Mouse (Mus musculus): ENCODE data around the gene Gm5624.
"Not testable (repeated sequence)": the region's sequence is repeated elsewhere in the genome, so short reads cannot be mapped to it uniquely, and the experiment has no call there.

DNA sequence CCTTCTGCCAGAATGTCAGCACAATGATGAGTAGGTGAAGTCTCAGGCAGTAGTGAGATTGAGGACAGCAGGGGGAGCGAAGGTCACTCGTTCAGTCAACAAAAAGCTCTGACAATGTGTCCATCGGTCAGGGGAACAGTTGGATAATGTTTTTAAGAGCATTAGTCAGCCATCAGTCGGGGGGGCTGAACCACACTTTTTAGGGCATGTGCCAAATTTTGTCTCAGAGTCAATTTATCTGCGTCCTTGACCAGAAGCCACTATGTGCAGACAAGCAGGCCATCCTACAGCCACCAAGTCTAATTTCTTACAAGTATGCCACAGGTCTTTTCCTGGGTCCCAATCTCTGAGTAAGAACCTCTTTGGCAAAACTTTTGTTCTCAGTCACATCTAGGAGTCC, 79.8 kb downstream of the Gm5624 start:
- TF ChIP-seq CTCF (IDR thresholded peaks at IDR 0.05; ENCODE audit: borderline replicate concordance, extremely low read depth, insufficient read depth, insufficient read length); POLR2A (IDR thresholded peaks at IDR 0.05; ENCODE audit: borderline replicate concordance, extremely low read depth, insufficient read depth, insufficient read length, poor library complexity, severe bottlenecking): not testable (repeated sequence)

Data from brain, embryonic 14.5 days (tissue).